8 mouse cellular contexts compared by ENCODE assay signal in the genomic region with DNA sequence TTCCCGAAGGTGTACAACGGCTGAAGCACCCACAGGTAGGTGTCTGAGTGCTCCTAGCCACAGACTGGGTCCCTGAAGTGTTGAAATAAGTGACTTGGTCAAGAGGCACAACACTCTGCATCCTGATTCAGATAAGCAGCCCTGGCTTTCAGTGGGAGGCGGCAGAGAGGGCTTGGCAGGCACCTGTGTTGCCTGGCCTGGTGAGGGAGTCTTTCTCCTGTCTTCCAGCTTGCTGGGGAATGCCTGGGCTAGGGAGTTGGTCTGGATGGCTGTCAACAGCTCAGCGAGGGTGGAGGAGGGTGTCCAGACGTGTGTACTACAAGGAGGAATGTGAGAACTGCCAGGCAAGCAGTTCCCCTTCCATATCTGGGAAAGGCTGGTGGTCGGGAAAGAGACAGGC. TPM values are rescaled to one million over a fixed set of nuclear protein-coding genes. Genes with fewer than 3 reads are reported as not detected.
DNase-seq lines count a peak whose midpoint lies in the region; ATAC-seq lines count a peak whose summit lies in the region.
"Had no signal": no experiment of that assay in that cellular context is flagged by ENCODE, and none has a peak within 500 bp of the region (broad histone marks: within the 10 kb centered on the region; RNA-seq: fewer than 3 reads in every experiment).

No protein-coding gene starts in this region.

- H3K9me3 ChIP-seq in kidney, embryonic 16.5 days (ENCODE audit: low read length): no peaks in the 10 kb centered on the region
- no peaks in the 10 kb centered on the region for H3K9me3 ChIP-seq in embryonic facial prominence, embryonic 10.5 days
- no peaks in the 10 kb centered on the region for H3K9me3 ChIP-seq in heart, embryonic 14.5 days (ENCODE audit: control insufficient read depth, low read length)

- peaks cover 39% of the 10 kb centered on the region for H3K4me1 ChIP-seq in kidney, embryonic 16.5 days (ENCODE audit: insufficient read depth, low read length)
- H3K4me1 ChIP-seq in embryonic facial prominence, embryonic 10.5 days: peaks cover 62% of the 10 kb centered on the region
- peaks cover 28 to 45% of the 10 kb centered on the region in 2 experiments for H3K4me1 ChIP-seq in heart, embryonic 14.5 days (ENCODE audit: control insufficient read depth in 2 of 2, insufficient read depth in 2 of 2, low read length in 2 of 2)

- H3K27me3 ChIP-seq in kidney, embryonic 16.5 days (ENCODE audit: insufficient read depth, low read length): no peaks in the 10 kb centered on the region
- no peaks in the 10 kb centered on the region for H3K27me3 ChIP-seq in embryonic facial prominence, embryonic 10.5 days (replicated peaks; ENCODE audit: low read depth, poor library complexity, severe bottlenecking)
- H3K27me3 ChIP-seq in heart, embryonic 14.5 days (ENCODE audit: control insufficient read depth, insufficient read depth, low read length): peaks cover 9% of the 10 kb centered on the region; the same call in 1 of the 2 replicates

- 62% methylated on average over 6 of the region's 6 CpGs for WGBS in kidney, embryonic 16.5 days
- 65% methylated on average over 6 of the region's 6 CpGs for WGBS in embryonic facial prominence, embryonic 10.5 days
- WGBS in heart, embryonic 14.5 days: 9% methylated on average over 6 of the region's 6 CpGs

- peak overlapping the region; percentile 74 for H3K27ac ChIP-seq in kidney, embryonic 16.5 days (ENCODE audit: low read length)
- peak overlapping the region; percentile 30 for H3K27ac ChIP-seq in embryonic facial prominence, embryonic 10.5 days (replicated peaks)
- peak overlapping the region; percentile 64 to 83 for H3K27ac ChIP-seq in heart, embryonic 14.5 days (replicated peaks in 1 of 2; ENCODE audit: control insufficient read depth in 1 of 2, insufficient read depth in 1 of 2, low read depth in 2 of 2, low read length in 2 of 2)

- no peak for DNase-seq in kidney, postnatal 36 days
- no peak for DNase-seq in embryonic facial prominence, embryonic 10.5 days (ENCODE audit: low spot score)
- peak; percentile 71 to 88 for DNase-seq in lung, postnatal 4 days
- no peak for DNase-seq in cerebellum, postnatal 14 days
- DNase-seq: cerebellum, adult 9-11 months had no signal

- H3K9ac ChIP-seq in kidney, embryonic 16.5 days (replicated peaks; ENCODE audit: low read length): no peak overlapping the region
- no peak overlapping the region for H3K9ac ChIP-seq in heart, embryonic 14.5 days (ENCODE audit: low read length)

- no peak overlapping the region for H3K4me3 ChIP-seq in kidney, embryonic 16.5 days (ENCODE audit: low read length)
- no peak overlapping the region for H3K4me3 ChIP-seq in embryonic facial prominence, embryonic 10.5 days
- no peak overlapping the region for H3K4me3 ChIP-seq in heart, embryonic 14.5 days (ENCODE audit: control insufficient read depth in 1 of 2, insufficient read depth in 1 of 2, low read depth in 1 of 2, low read length in 2 of 2)

- no peak overlapping the region for H3K4me2 ChIP-seq in kidney, embryonic 16.5 days (replicated peaks; ENCODE audit: low read depth, low read length)
- H3K4me2 ChIP-seq in heart, embryonic 14.5 days (ENCODE audit: low read length): peak overlapping the region; percentile 32

- no peaks in the 10 kb centered on the region for H3K36me3 ChIP-seq in kidney, embryonic 16.5 days (ENCODE audit: insufficient read depth, low read length)
- peaks cover 31% of the 10 kb centered on the region for H3K36me3 ChIP-seq in embryonic facial prominence, embryonic 10.5 days (replicated peaks)
- H3K36me3 ChIP-seq in heart, embryonic 14.5 days (ENCODE audit: control insufficient read depth, insufficient read depth, low read length): no peaks in the 10 kb centered on the region

- 0 out of 2 replicates have a peak, but pooled peaks have one; percentile 21 for ATAC-seq in kidney, embryonic 16.5 days (ENCODE audit: low FRiP score, low TSS enrichment)
- ATAC-seq in heart, embryonic 14.5 days (ENCODE audit: insufficient number of reproducible peaks, insufficient read depth, low FRiP score, low read depth): peak; percentile 88
- ATAC-seq in cerebellum, adult (ENCODE audit: insufficient number of reproducible peaks, low FRiP score, low TSS enrichment): no peak

RNA-seq across cellular contexts. Expression of a gene that starts 15.0 kb away (rescaled TPM):
- 25.9 and 26.0 TPM in 2 replicates for polyA plus RNA-seq in kidney, embryonic 16.5 days (2015; fragmentation: Nextera tagmentation; extraction: Ambion mirVana)
- polyA plus RNA-seq in embryonic facial prominence, embryonic 10.5 days (2016; fragmentation: Nextera tagmentation; extraction: Ambion mirVana): 27.3 and 28.9 TPM in 2 replicates
- polyA plus RNA-seq in heart, embryonic 14.5 days (2014; fragmentation: Nextera tagmentation; extraction: Ambion mirVana): 16.2 and 16.7 TPM in 2 replicates

Comparison
In these comparisons a context has a peak if more than half of its experiments do, and no peak if none do; other contexts are left out.
1. DNase-seq: peak in lung, postnatal 4 days (2 of 2); none in kidney, postnatal 36 days (0 of 2), embryonic facial prominence, embryonic 10.5 days (single experiment) and cerebellum, postnatal 14 days (0 of 2).
2. Peak in every context shown above with its lines, with median percentiles within 50 percentile points of each other: H3K27ac ChIP-seq.